Mouse (Mus musculus) stomach, embryonic 14.5 days (tissue): ENCODE measurements at regions not wholly inside any gene's neighbourhood (a gene's known extent, or its start where the extent isn't known, plus 50 kb on each side); places are given as distances from the start of the nearest gene placed in this dataset.

Source experiments
- ATAC-seq: fragments of 200-750 bp; cut with Nextera tagmentation; 2 replicates; pipeline ENCODE4 v1.8.0; 2017; ENCODE audit warnings: low read depth, moderate TSS enrichment; ENCODE audit not compliant: insufficient number of reproducible peaks, insufficient read depth, low FRiP score
- H3K27ac ChIP-seq: fragments of 300-500 bp; sonication (generic); 2 replicates; pipeline ENCODE4 v1.5.1; 2014; ENCODE audit warnings: mild to moderate bottlenecking, low read length, moderate library complexity, mixed read lengths
- H3K27me3 ChIP-seq: fragments of 300-500 bp; sonication (generic); 2 replicates; pipeline ENCODE4 v1.6.1; 2014; ENCODE audit warnings: low read length, control low read depth, mixed read lengths; ENCODE audit not compliant: control insufficient read depth, insufficient read depth
- H3K36me3 ChIP-seq: fragments of 300-500 bp; sonication (generic); 2 replicates; pipeline ENCODE4 v1.6.1; 2014; ENCODE audit warnings: mild to moderate bottlenecking, control low read depth, low read length, moderate library complexity, mixed read lengths; ENCODE audit not compliant: control insufficient read depth, insufficient read depth
- H3K4me1 ChIP-seq: fragments of 300-500 bp; sonication (generic); 2 replicates; pipeline ENCODE4 v1.6.1; 2014; ENCODE audit warnings: low read length, control low read depth, mixed read lengths; ENCODE audit not compliant: control insufficient read depth, insufficient read depth
- H3K4me2 ChIP-seq: fragments of 300-500 bp; sonication (generic); replicated peaks from 2 replicates; pipeline ENCODE4 v1.6.1; 2014; ENCODE audit warnings: low read depth, low read length, control low read depth
- H3K4me3 ChIP-seq: fragments of 300-500 bp; sonication (generic); 2 replicates; pipeline ENCODE4 v1.5.1; 2014; ENCODE audit warnings: low read depth, low read length, control low read depth
- H3K9ac ChIP-seq: fragments of 300-500 bp; sonication (generic); replicated peaks from 2 replicates; pipeline ENCODE4 v1.6.1; 2014; ENCODE audit warnings: low read depth, mild to moderate bottlenecking, control low read depth, low read length, moderate library complexity, mixed read lengths
- H3K9me3 ChIP-seq: fragments of 300-500 bp; sonication (generic); 2 replicates; pipeline ENCODE4 v1.6.1; 2016; ENCODE audit warnings: low read depth, low read length, control low read depth; ENCODE audit not compliant: control insufficient read depth
- WGBS: fragments of 180-500 bp; shearing (Covaris S2); extraction: QIAGEN DNeasy Blood & Tissue Kit; methylation state at CpG from one replicate; pipeline ENCODE4 v1.1.7; 2014; 5-methylcytosine and 5-hydroxymethylcytosine counted together

- Histone ChIP-seq H3K4me2 (no peak overlapping the region), H3K4me1 (no peaks in the 10 kb centered on the region), H3K27me3 (no peaks in the 10 kb centered on the region), H3K9me3 (0 out of 2 replicates have a peak, but pooled peaks cover 3% of the 10 kb centered on the region), H3K9ac (no peak overlapping the region), H3K4me3 (no peak overlapping the region), H3K27ac (no peak overlapping the region), H3K36me3 (no peaks in the 10 kb centered on the region)
- no peak for ATAC-seq
- WGBS: 62% methylated on average over 2 of the region's 2 CpGs
These were observed 306.3 kb downstream of the Gm11361 start for GRCm38 (mm10) chr13:28563585-28563984.

GRCm38 (mm10) chr13:28560081-28560480, 302.8 kb downstream of the Gm11361 start:
- Histone ChIP-seq H3K4me1 (no peaks in the 10 kb centered on the region), H3K4me3 (no peak overlapping the region), H3K27me3 (no peaks in the 10 kb centered on the region), H3K9me3 (0 out of 2 replicates have a peak, but pooled peaks cover 2% of the 10 kb centered on the region), H3K4me2 (no peak overlapping the region), H3K36me3 (no peaks in the 10 kb centered on the region), H3K9ac (no peak overlapping the region), H3K27ac (no peak overlapping the region)
- no peak for ATAC-seq
- 78% methylated on average over 2 of the region's 2 CpGs for WGBS

DNA sequence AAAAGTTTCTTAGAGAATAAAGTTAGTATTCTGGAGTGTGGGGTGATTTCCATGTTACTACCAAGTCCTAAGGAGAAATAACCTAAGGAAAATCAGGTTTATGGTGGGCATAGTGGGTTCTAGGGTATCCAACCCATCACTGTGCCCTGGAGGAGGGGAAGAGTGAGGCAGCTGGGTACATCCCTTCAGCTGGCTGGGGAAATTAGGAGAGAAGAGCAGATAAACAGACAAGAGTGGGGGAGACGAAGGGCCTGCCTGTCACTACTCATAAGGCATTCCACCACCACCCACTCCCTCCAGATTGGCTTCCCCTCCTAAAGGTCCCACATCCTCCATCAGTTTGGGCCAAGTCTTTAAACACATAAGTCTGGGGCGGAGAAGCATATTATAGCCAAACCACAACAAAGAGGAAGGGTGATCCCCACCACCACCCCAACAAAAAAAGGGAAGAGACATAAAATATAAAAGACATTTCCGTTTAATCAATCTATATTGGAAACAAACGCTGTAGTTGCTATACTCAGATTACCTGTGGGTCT, 299.8 kb downstream of the Gm11361 start:
- ATAC-seq: no peak
- no peaks in the 10 kb centered on the region for H3K9me3 ChIP-seq
- WGBS: 81% methylated on average over 4 of the region's 4 CpGs
- no peak overlapping the region for H3K9ac ChIP-seq
- no peaks in the 10 kb centered on the region for H3K4me1 ChIP-seq
- H3K4me3 ChIP-seq: no peak overlapping the region
- no peak overlapping the region for H3K4me2 ChIP-seq
- no peaks in the 10 kb centered on the region for H3K27me3 ChIP-seq
- no peaks in the 10 kb centered on the region for H3K36me3 ChIP-seq
- H3K27ac ChIP-seq: no peak overlapping the region

- Histone ChIP-seq H3K4me2 (no peak overlapping the region), H3K4me1 (no peaks in the 10 kb centered on the region), H3K9me3 (no peaks in the 10 kb centered on the region), H3K27me3 (no peaks in the 10 kb centered on the region), H3K4me3 (no peak overlapping the region), H3K27ac (no peak overlapping the region), H3K36me3 (no peaks in the 10 kb centered on the region), H3K9ac (no peak overlapping the region)
- ATAC-seq: no peak
- 71% methylated on average over 5 of the region's 5 CpGs for WGBS
These were observed 299.1 kb downstream of the Gm11361 start for GRCm38 (mm10) chr13:28556385-28556938.

DNA sequence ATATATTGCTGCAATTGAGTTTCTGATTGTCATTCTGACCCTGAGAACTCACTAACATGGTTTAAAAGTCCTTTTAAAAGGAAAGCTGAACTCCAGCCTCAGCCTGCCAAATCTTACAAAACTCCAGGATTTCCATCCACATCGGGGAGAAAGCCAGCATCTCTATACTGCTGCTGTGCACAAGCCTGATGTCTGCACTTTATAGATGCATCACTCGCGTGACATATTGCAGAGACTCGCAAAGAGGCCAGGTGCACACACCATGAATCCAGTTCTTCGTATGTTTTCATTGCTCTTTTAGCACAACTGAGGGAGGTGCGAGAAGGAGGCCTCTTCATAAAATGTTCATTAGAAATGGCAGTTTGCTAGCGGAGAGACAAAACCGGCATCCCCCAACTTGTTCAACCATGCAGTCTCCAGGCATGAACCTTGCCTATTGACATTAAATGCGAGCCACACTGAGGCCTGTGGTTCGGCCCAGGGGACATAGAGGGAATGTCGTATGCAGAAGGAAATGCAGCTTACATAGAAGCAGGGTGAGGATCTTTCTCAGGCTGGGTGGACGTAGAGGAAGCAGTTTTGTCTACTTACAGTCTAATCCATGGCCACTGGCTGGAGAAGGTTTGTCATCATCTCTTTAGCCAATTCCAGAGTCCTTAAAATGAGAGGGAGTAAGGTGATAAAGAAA, 297.0 kb downstream of the Gm11361 start:
- Histone ChIP-seq H3K36me3 (no peaks in the 10 kb centered on the region), H3K9ac (no peak overlapping the region), H3K9me3 (no peaks in the 10 kb centered on the region), H3K27ac (peak overlapping the region; percentile 15; the same call in 1 of the 2 replicates), H3K4me3 (no peak overlapping the region), H3K4me2 (no peak overlapping the region), H3K4me1 (no peaks in the 10 kb centered on the region), H3K27me3 (no peaks in the 10 kb centered on the region)
- ATAC-seq: no peak
- 79% methylated on average over 12 of the region's 12 CpGs for WGBS

GRCm38 (mm10) chr13:28552974-28553750, 295.8 kb downstream of the Gm11361 start:
- no peak for ATAC-seq
- no peaks in the 10 kb centered on the region for H3K4me1 ChIP-seq
- peak overlapping the region; percentile 64; the same call in 1 of the 2 replicates for H3K27ac ChIP-seq
- H3K9ac ChIP-seq: no peak overlapping the region
- WGBS: 48% methylated on average over 10 of the region's 10 CpGs
- H3K9me3 ChIP-seq: no peaks in the 10 kb centered on the region
- H3K27me3 ChIP-seq: no peaks in the 10 kb centered on the region
- H3K4me2 ChIP-seq: no peak overlapping the region
- no peaks in the 10 kb centered on the region for H3K36me3 ChIP-seq
- no peak overlapping the region for H3K4me3 ChIP-seq

DNA sequence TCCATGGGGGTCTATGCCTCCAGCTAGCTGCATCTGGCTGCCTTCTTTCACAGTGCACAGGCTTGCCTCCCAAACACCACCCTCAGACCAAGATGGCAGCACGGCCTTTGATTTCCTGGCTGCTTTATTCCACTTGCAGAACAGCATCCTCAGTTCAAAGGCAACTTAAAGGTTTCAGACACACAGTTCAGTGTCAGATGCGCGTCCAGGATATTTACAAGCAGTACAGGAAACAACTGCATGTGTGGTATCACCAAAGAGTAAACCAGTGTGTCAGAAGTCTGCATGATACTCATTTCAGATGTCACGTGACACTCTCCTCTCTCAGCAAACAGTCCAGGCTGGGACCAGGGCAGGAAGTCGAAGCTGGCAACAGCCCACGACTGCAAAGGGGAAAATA, 294.2 kb downstream of the Gm11361 start:
- no peaks in the 10 kb centered on the region for H3K36me3 ChIP-seq
- H3K9me3 ChIP-seq: no peaks in the 10 kb centered on the region
- no peak for ATAC-seq
- no peak overlapping the region for H3K27ac ChIP-seq
- no peaks in the 10 kb centered on the region for H3K4me1 ChIP-seq
- no peak overlapping the region for H3K9ac ChIP-seq
- no peak overlapping the region for H3K4me2 ChIP-seq
- no peaks in the 10 kb centered on the region for H3K27me3 ChIP-seq
- 70% methylated on average over 6 of the region's 6 CpGs for WGBS
- no peak overlapping the region for H3K4me3 ChIP-seq

- Histone ChIP-seq H3K4me2 (no peak overlapping the region), H3K4me3 (no peak overlapping the region), H3K36me3 (no peaks in the 10 kb centered on the region), H3K9me3 (no peaks in the 10 kb centered on the region), H3K9ac (no peak overlapping the region), H3K27me3 (no peaks in the 10 kb centered on the region), H3K4me1 (peaks cover 6% of the 10 kb centered on the region; the same call in 1 of the 2 replicates), H3K27ac (no peak overlapping the region)
- ATAC-seq: peak; percentile 87
- 77% methylated on average over 1 of the region's 1 CpGs for WGBS
These were observed 288.5 kb downstream of the Gm11361 start for GRCm38 (mm10) chr13:28545797-28546196.
